Mouse (Mus musculus) hindbrain, embryonic 13.5 days (tissue): ENCODE measurements around the gene Mybph. TPM values are rescaled to one million over a fixed set of nuclear protein-coding genes. Genes with fewer than 3 reads are reported as not detected.
"Not testable (repeated sequence)": the region's sequence is repeated elsewhere in the genome, so short reads cannot be mapped to it uniquely, and the experiment has no call there.

Source experiments
- ATAC-seq: fragments of 200-750 bp; cut with Nextera tagmentation; 2 replicates; pipeline ENCODE4 v1.8.0; 2017; ENCODE audit warnings: moderate TSS enrichment; ENCODE audit not compliant: low FRiP score
- H3K27ac ChIP-seq: fragments of 300-500 bp; sonication (generic); 2 replicates; pipeline ENCODE4 v1.5.1; 2015; ENCODE audit warnings: inconsistent platforms, mild to moderate bottlenecking, moderate library complexity
- H3K27me3 ChIP-seq: fragments of 300-500 bp; sonication (generic); 2 replicates; pipeline ENCODE4 v1.6.1; 2015; ENCODE audit warnings: mild to moderate bottlenecking, inconsistent platforms
- H3K36me3 ChIP-seq: fragments of 300-500 bp; sonication (generic); 2 replicates; pipeline ENCODE4 v1.6.1; 2015; ENCODE audit warnings: mild to moderate bottlenecking, inconsistent platforms
- H3K4me1 ChIP-seq: fragments of 300-500 bp; sonication (generic); replicated peaks from 2 replicates; pipeline ENCODE4 v1.6.1; 2015; ENCODE audit warnings: inconsistent platforms
- H3K4me2 ChIP-seq: fragments of 300-500 bp; sonication (generic); 2 replicates; pipeline ENCODE4 v1.6.1; 2015; ENCODE audit warnings: inconsistent platforms, mild to moderate bottlenecking, moderate library complexity
- H3K4me3 ChIP-seq: fragments of 300-500 bp; sonication (generic); 2 replicates; pipeline ENCODE4 v1.5.1; 2015; ENCODE audit warnings: mild to moderate bottlenecking, inconsistent platforms
- H3K9ac ChIP-seq: fragments of 300-500 bp; sonication (generic); 2 replicates; pipeline ENCODE4 v1.6.1; 2015; ENCODE audit warnings: mild to moderate bottlenecking, inconsistent platforms
- H3K9me3 ChIP-seq: fragments of 300-500 bp; sonication (generic); 2 replicates; pipeline ENCODE4 v1.6.1; 2016; ENCODE audit warnings: inconsistent platforms
- whole genome bisulfite sequencing: fragments of 180-500 bp; shearing (Covaris S2); methylation state at CpG from one replicate; pipeline ENCODE4 v1.1.7; 2015; 5-methylcytosine and 5-hydroxymethylcytosine counted together
- polyA plus RNA-seq: library from polyadenylated mRNA; unstranded; fragments of >200 nt; fragmentation: Nextera tagmentation; extraction: Ambion mirVana; gene quantifications from 2 replicates; pipeline ENCODE4 v1.2.1, GENCODE M21; 2015

Mybph gene
- polyA plus RNA-seq, 1 experiment from 2014 or later, result 1.9 TPM

- ATAC-seq, result no peak
- WGBS, result 84% methylated on average over 2 of the region's 2 CpGs
These were observed 49.0 kb downstream of the Mybph start for GRCm38 (mm10) chr1:134242286-134242685.

DNA sequence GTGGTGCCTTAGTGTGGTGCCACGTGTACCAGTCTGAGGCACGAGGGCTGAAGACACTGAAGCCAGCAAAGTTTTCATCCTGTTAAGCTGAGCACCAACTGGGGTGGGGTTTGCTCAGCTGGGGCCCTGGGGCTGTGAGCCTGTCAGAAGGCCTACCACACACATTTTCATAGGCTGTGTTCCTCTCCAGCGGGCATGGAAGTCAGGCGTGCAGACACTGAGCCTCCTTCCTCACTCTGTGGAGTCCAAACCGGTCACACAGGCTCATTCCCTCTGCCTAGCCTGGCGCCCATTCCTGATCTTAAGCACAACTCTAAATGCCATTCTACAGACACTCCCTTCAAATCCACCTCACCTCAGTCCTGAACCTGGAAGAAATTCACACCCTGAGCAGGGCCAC, 50.3 kb downstream of the Mybph start:
- peaks cover 18% of the 10 kb centered on the region for H3K4me1 ChIP-seq
- 76% methylated on average over 6 of the region's 6 CpGs for WGBS
- no peak overlapping the region for H3K27ac ChIP-seq
- peak overlapping the region; percentile 39 for H3K9ac ChIP-seq
- H3K4me3 ChIP-seq, result no peak overlapping the region
- no peak overlapping the region; the same call in 1 of the 2 replicates for H3K4me2 ChIP-seq
- ATAC-seq, result 0 out of 2 replicates have a peak, but pooled peaks have one; percentile 3
- no peaks in the 10 kb centered on the region for H3K36me3 ChIP-seq
- H3K27me3 ChIP-seq, result peaks cover 17% of the 10 kb centered on the region; the same call in 1 of the 2 replicates
- H3K9me3 ChIP-seq, result no peaks in the 10 kb centered on the region

More at GRCm38 (mm10) chr1:134242286-134242685, 49.0 kb downstream of the Mybph start:
- Histone ChIP-seq H3K27me3 (peaks cover 20% of the 10 kb centered on the region; the same call in 1 of the 2 replicates), H3K27ac (no peak overlapping the region), H3K9ac (no peak overlapping the region), H3K4me1 (peaks cover 18% of the 10 kb centered on the region), H3K4me2 (no peak overlapping the region), H3K36me3 (no peaks in the 10 kb centered on the region), H3K4me3 (no peak overlapping the region), H3K9me3 (no peaks in the 10 kb centered on the region)

DNA sequence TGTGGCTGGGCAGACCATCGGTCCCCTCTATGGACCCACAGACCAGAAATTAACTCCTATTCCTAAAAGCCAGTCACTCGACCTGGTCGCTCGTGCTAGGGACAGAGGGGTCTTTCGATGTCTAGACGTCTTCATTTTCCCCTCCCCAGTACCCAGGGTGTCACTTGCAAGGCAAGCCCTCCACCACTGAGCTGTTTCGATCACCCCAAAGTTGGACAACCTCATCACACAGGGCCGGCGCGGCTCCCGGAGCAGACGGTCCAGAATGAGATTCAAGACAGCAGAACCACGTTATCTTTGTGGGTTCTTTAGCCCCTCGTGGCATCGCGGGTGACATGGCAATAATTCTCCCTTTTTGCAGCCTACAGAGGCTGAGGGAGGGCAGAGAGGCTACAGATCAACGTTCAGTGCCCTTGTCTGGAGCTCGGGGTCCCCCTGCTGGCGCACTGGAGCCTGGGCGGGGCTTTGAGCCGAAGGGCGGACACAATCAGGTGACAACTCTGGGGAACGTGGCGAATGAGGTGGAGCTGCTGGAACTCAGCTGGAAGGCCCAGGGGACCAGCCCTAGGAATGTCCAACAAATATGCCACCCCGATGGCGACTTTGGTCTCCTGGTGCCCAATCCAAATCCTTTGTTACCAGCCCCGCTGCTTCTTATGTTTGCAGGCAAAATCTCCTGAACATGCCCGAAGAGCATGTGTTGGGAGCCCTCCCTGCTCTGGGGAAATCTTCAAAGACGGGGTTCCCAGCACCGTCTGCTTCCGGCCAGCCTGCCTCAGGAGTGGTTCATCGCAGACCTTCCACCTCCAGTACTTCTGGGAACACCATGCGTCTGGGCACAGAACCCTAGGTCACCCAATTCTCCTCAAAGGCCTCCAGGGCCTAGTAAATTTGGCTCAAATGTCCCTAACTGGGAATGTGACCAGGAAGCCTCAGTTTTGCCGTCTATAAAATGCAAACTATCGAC, 51.0 kb downstream of the Mybph start:
- H3K9ac ChIP-seq, result peak overlapping the region; percentile 39
- no peaks in the 10 kb centered on the region for H3K36me3 ChIP-seq
- no peaks in the 10 kb centered on the region for H3K9me3 ChIP-seq
- peak overlapping the region; percentile 2; the same call in 1 of the 2 replicates for H3K4me3 ChIP-seq
- peak; percentile 84 for ATAC-seq
- peaks cover 18% of the 10 kb centered on the region for H3K4me1 ChIP-seq
- H3K27me3 ChIP-seq, result peaks cover 17% of the 10 kb centered on the region; the same call in 1 of the 2 replicates
- no peak overlapping the region for H3K27ac ChIP-seq
- WGBS, result 25% methylated on average over 35 of the region's 35 CpGs
- H3K4me2 ChIP-seq, result peak overlapping the region; percentile 44

DNA sequence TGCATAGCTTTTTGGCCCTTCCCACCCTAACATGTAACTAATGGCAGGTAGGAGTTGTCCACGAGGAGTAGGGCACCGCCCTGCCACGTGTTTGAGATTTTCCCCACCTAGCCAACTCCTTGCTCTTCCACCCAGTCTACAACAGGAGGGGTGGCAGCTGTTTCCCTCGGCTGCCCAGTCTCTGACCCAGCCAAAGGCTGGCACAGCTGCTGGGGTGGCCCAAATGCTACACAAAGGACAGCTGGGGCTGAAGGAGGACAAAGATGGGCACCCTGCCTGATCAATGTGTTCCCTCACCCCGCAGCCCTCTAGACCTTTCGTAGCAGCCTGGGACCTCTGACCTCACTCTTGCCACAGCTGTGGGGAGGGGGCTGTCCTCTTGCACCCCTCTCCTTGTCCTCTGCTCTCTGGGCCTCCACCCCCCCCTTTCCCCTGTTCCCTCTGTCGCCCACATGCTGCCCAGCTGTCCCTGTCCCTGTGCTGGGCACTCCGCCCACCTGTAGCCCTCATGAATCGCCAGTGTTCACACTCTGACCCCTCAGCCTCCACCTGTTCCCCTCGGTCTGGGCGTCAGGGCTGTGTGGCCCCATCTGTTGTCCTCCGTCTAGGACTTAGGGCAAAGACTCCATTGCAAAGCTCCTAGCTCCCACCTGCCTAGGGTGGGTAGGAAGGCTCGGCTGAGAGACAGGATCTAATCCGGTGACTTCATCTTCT, 51.9 kb downstream of the Mybph start:
- peak; percentile 47; the same call in 1 of the 2 replicates for ATAC-seq
- H3K4me3 ChIP-seq, result no peak overlapping the region
- peaks cover 13% of the 10 kb centered on the region; the same call in 1 of the 2 replicates for H3K27me3 ChIP-seq
- H3K4me2 ChIP-seq, result no peak overlapping the region
- 77% methylated on average over 13 of the region's 14 CpGs for WGBS
- no peak overlapping the region for H3K27ac ChIP-seq
- no peaks in the 10 kb centered on the region for H3K9me3 ChIP-seq
- H3K9ac ChIP-seq, result no peak overlapping the region
- peaks cover 18% of the 10 kb centered on the region for H3K4me1 ChIP-seq
- H3K36me3 ChIP-seq, result no peaks in the 10 kb centered on the region

DNA sequence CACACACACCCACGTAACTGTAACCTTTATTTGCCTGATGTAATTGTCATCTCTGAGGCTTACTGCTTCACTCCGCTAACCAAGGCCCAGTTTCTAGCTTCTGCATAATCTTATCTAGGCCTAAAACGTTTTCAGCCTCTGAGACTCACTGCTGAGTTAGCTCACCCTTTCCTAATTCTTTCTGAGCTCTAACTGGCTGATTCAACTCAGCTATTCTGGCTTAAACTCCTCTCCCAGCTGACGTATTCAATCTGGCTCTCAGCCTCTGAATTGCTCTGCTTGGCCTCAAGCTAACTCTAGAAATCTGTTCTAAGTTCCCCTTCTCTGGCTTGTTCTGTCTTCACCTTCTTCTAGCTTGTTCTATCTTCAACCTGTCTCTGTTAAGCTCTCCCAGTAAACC, 53.3 kb downstream of the Mybph start:
- Histone ChIP-seq H3K27me3 (0 out of 2 replicates have a peak, but pooled peaks cover 13% of the 10 kb centered on the region), H3K4me2 (no peak overlapping the region), H3K27ac (no peak overlapping the region), H3K4me3 (no peak overlapping the region), H3K9ac (no peak overlapping the region), H3K9me3 (no peaks in the 10 kb centered on the region), H3K36me3 (no peaks in the 10 kb centered on the region), H3K4me1 (peaks cover 12% of the 10 kb centered on the region)
- ATAC-seq, result no peak
- 64% methylated on average over 4 of the region's 4 CpGs for WGBS

GRCm38 (mm10) chr1:134249681-134250080, 56.4 kb downstream of the Mybph start:
- H3K9ac ChIP-seq, H3K4me1 ChIP-seq, H3K27ac ChIP-seq, H3K36me3 ChIP-seq, H3K27me3 ChIP-seq, H3K4me2 ChIP-seq, H3K9me3 ChIP-seq, H3K4me3 ChIP-seq, ATAC-seq: not testable (repeated sequence)
- 72% methylated on average over 1 of the region's 1 CpGs for WGBS

Other genes starting within 250 kb of the Mybph start
- 7.3 and 7.6 TPM in 2 replicates for gene Fmod, start 156.2 kb upstream of the Mybph start, polyA plus RNA-seq
- 57.4 and 63.4 TPM in 2 replicates for gene Btg2, start 114.3 kb upstream of the Mybph start, polyA plus RNA-seq
- 0.30 and 0.35 TPM in 2 replicates for gene Chit1, start 82.2 kb upstream of the Mybph start, polyA plus RNA-seq
- gene Chil1, start 11.3 kb upstream of the Mybph start, polyA plus RNA-seq, result 2.8 and 3.2 TPM in 2 replicates
- 10.2 and 10.6 TPM in 2 replicates for gene Adora1, start 42.0 kb downstream of the Mybph start, polyA plus RNA-seq
- 3.6 and 3.8 TPM in 2 replicates for gene Myog, start 96.5 kb downstream of the Mybph start, polyA plus RNA-seq
- 10.9 and 12.3 TPM in 2 replicates for gene Ppfia4, start 139.5 kb downstream of the Mybph start, polyA plus RNA-seq
- gene Tmem183a, start 168.5 kb downstream of the Mybph start, polyA plus RNA-seq, result 122 and 128 TPM in 2 replicates
- gene 4933406M09Rik, start 192.5 kb downstream of the Mybph start, polyA plus RNA-seq, result not detected in 2 replicates
- 19.0 and 19.9 TPM in 2 replicates for gene Cyb5r1, start 212.1 kb downstream of the Mybph start, polyA plus RNA-seq
- gene Adipor1, start 221.9 kb downstream of the Mybph start, polyA plus RNA-seq, result 69.8 and 72.0 TPM in 2 replicates